Mouse (Mus musculus) thymus, adult 2 months (tissue): ENCODE data around the gene Fcf1.

Experiments
- CTCF ChIP-seq: fragments of 200-500 bp; IDR thresholded peaks from 2 replicates; pipeline ENCODE4 v1.5.1; 2012; ENCODE audit warnings: mild to moderate bottlenecking, control low read depth, low read length, moderate library complexity, borderline replicate concordance; ENCODE audit not compliant: control insufficient read depth, poor library complexity, insufficient read depth; ENCODE audit errors: extremely low read depth
- POLR2A ChIP-seq: fragments of 200-500 bp; IDR thresholded peaks from 2 replicates; pipeline ENCODE4 v1.6.1; 2012; ENCODE audit warnings: mild to moderate bottlenecking, low read length, control low read depth, moderate library complexity; ENCODE audit not compliant: control insufficient read depth, poor library complexity, insufficient read depth; ENCODE audit errors: extremely low read depth

- no peak for TF ChIP-seq POLR2A
- TF ChIP-seq CTCF = no peak
Measured at GRCm38 (mm10) chr12:84948584-84949285, 22.0 kb upstream of the Fcf1 start.
